Mouse (Mus musculus) spleen, embryonic (tissue): ENCODE data around the gene Prkce.

Experiments used
- CTCF ChIA-PET: fragments of 350-600 bp; sonication (Branson Sonifier 250); formaldehyde crosslinking; loops from one replicate; lab custom pipeline; 2022; lab: Charles Lee

Prkce gene

DNA sequence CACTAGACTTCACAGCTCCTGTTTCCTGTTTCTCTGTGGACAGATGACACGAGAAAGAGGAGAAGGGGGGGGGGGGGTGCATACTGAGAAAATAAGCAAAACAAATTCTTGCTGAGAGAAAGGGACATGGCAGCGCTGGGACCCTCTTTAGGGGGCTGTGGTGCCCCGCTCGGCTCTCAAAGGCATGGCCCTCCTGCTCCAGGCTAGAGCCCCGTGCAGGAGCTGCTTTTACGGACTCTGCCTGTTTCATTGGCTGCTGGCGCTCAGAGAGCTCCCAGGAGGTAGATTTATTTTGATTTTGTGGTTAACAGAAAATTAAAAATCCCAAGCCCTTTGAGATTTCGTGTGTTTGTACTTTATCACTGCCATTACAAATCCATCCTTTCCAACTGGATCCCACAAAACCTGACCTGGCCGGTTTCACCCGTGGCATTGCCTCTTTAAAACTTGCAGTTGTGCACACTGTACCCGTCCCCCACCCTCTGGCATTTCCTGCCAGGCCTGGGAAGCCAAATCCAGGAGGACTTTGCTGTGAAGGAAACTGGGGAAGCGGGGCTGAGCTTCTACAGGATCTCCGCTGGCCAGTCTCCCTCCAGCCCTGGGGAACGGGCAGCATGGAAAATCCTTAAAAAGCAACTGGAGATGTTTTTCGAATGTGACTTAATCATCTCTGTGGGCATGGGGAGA is 331.9 kb downstream of the Prkce start:
- CTCF ChIA-PET: interaction anchor here (0.6 kb wide), 2 partner anchors 243 to 539 kb away, joined by 3 to 11 read pairs; no protein-coding TSS in a partner anchor

DNA sequence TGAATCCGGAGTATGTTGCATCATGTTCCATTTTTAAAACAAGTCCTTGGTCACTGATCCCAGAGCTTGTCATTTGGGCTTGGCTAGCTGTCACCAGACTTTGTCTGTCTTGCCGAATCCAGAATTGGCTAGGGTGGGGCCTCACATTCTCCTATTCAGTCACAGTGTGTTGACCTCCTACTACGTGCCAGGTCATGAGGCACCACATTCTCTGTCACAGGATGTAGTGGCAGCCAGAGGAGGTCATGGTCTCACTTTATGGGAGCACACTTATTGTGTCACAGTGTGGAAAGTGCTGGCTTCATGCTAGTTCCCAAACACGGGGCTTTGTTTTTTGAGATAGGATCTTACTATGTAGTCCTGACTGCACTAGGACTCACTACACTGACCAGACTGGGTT is 333.8 kb downstream of the Prkce start:
- CTCF ChIA-PET: no interaction called here

DNA sequence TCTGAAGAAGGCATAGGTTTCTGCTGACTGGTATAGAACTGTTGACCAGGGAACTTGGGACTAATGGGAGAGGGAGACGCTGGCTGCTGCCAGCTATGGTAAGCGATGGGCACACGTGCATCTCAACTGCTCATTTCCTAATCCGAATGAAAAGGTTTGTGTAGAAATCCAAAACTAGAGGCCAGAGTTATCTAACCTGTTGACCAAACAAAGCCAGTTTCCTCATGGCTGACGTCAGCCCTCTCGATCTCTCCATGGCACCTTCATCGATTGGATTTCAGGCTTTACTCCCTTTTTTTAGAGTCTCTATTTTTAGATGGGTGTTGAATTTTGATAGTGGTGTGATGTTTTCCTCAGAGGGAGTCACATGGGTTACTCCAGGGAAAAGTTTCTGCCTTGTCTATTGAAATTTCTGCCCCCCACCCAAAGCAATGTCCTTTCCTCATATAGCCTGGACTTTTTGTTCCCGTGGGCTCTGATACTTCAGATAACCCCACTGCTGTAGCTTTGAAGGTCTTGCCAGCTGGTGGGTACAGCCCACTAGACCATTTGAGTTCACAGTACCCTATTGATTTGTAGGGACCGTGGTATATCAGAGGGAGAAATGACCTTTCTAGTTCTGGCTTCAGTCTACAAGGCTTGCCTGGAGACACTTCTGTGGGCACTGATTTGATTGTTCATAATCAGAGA is 335.8 kb downstream of the Prkce start:
- CTCF ChIA-PET: no interaction called here

DNA sequence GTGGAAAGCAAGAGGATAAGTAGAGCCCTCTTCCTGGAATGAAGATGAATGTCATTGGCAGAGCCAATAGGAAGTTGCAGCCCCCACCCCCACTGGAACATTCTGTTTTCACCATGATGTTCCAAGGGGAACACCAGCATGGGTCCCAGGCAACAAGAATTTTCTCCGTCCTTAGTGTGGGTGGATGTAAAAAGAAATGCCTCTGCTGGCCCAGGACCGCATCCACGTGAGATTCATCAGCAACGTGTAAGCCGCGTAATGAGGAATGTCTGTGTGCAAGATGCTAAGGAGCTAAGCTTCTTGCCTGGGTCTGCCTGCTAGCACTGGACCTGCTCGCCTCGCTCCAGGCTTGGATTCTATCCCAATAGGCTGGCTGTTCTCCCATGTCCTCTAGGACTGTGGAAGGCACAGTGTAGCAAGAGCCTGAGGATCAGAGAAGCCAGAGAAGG is 337.6 kb downstream of the Prkce start, which contains the start of gene Gm10309:
TSS of gene Gm10309 (minus strand) at position 50 of the 449 bp plus-strand sequence.
- CTCF ChIA-PET: interaction anchor here (0.7 kb wide), 1 partner anchor 22 kb away, joined by 3 read pairs; no protein-coding TSS in a partner anchor

DNA sequence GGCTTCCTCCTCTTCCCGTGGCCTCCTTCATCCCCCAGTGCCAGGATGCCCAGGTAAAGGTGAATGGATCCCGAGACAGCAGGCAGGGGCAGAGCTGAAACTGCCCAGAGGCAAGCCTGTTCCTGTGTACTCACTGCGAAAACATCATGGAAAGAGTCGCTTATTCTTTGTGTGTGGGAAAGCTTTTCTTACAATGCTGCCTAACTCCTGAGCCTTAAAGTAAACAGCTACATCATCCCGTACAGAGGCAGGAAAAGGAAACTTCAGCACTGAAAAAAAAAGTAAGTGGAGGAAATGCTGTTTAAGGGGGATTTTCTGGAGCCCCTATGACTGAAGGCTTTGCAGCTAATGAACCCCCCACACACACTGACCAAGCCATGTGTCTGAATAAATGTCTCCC is 339.3 kb downstream of the Prkce start:
- CTCF ChIA-PET: interaction anchor here (0.6 to 0.7 kb wide), 3 partner anchors 22 to 249 kb away, joined by 3 to 6 read pairs (median 4); no protein-coding TSS in a partner anchor

DNA sequence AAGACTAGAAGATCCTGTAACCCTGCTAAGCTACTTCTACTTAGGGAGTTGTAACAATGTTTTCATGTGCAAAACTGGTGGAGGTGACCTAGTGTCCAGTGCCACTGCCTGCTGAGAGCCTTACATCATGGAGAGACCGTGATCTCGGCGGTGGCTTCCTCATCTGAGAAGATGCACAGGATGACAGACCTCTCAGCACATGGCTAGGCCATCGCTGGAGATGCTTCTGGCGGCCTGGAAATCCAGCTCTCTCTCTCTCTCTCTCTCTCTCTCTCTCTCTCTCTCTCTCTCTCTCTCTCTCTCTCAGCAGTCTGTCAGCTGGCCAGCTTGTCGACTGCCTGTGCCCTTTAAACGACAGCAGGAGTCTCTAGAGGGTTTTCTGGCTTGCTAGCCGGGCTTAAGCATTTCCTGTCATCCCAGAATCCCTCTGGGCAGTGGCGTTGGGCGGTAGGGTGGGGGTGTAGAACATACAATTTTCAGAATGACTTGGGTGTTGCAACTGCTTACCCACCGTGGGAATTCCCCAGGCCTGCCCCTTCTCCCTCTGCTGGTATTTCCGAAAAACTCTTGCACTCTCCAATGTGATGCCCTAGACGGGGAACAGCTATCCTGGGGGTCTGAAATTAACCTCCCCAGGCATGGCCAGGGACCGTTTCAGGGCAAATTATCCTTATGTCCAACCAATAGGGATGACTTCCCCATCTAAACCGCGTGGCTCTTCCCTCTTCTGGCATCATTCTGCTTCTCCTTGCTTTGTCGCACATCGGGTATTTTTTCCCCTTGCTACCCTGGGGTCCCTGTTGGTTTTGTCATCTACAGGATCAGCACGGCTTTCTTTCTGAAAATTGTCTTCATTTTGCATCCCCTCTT is 340.0 kb downstream of the Prkce start:
- CTCF ChIA-PET: interaction anchor here (0.6 kb wide), 1 partner anchor 83 kb away, joined by 4 read pairs; no protein-coding TSS in a partner anchor

DNA sequence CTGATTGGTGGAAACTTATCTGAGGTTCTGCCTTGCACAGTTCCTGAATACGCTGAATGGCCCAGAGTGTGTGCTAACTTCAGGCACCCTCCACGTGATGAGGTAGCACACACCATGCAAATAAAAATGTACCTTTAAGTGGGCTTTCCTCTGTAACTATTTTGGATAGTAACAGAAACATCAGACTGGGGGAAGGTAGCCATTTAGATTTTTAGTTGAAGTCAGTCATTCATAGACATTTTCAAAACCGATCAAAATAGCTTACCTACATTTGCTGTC is 340.6 kb downstream of the Prkce start:
- CTCF ChIA-PET: no interaction called here

DNA sequence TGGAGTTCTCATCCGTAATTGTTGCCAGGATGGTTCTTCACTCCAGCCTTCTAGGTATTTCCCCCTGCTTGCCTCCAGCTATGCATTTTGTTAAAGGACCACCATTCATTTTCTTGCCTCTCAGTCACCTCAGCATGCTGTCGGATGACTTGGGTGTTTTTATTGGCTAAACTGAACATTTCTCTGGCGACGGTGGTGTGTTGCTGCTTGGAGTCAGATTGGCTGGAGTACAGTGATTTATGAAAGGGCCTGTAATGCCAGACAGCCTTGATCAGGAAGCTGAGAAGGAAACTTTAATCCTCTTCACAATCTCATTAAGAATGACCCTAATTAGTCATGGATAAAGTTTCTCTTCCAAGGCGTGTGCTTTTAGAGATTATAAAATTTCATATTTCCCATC is 342.3 kb downstream of the Prkce start:
- CTCF ChIA-PET: no interaction called here

DNA sequence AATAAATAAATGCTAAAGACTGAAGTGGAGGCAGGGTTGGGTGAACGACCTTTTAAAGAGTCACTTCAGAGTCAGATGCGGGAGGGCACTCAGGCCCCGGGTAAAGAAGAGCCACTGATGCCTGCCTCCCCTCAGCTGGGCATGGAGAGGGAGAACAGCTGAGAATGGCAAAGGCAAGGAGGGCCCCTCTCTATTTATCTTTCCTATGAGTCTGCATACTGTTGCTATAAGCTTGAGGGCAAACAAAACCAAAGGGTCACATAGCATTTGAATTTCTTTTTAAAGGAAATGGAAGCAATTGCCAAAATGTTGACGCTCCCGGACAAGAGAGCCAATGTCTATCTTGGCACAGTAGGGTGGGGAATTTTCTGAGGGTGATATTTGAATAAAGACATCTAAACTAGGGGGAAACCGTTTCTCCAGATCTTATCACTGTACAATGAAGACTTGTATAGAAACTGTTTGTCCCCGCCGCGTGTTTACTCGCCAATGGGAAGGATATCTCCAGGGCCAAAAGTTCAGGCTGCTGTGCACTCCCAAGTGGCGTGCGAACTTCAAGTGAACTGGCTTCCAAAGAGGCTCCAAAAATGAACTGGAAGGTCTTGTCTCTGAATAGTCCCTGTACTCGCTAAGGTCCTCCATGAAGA is 347.5 kb downstream of the Prkce start:
- CTCF ChIA-PET: no interaction called here

DNA sequence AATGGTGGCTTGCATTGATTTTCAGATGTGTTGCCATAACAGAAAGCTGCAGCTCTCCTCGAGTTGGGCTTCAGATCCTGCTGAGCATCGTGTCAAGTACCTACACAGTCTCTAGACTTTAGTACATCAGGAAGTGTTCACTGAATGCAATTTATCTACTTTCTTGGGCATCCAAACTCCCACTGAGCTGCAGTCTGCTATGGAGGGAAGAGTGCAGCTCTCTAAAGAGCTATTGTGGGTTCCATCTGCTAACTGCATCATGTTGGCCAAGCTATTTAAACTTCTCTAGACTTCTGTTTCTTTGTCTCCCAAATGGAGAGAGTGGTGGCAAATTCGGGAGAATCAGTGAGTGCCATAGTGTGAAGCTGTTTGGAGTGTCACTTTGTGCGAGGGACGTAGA is 349.0 kb downstream of the Prkce start:
- CTCF ChIA-PET: interaction anchor here (0.5 kb wide), 1 partner anchor 21 kb away, joined by 3 read pairs; no protein-coding TSS in a partner anchor

DNA sequence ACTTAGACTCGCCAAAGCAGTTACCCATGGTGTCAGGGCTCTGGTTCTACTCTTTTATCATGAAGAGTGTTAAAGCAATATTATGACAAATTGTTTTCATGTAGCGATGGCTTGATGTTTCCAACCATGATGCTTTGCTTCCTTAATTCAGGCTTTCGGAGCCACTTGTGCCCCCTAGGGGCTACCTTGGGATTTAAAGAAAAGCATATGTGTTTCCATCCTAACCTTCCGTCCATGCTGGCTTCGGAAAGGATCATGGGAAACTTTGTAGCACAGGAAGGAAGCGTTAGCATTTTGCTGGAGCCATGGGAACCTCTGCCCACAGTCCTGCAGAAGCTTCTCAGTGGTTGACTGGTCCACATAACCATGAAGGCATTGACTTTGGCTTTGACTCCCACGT is 351.0 kb downstream of the Prkce start:
- CTCF ChIA-PET: no interaction called here

DNA sequence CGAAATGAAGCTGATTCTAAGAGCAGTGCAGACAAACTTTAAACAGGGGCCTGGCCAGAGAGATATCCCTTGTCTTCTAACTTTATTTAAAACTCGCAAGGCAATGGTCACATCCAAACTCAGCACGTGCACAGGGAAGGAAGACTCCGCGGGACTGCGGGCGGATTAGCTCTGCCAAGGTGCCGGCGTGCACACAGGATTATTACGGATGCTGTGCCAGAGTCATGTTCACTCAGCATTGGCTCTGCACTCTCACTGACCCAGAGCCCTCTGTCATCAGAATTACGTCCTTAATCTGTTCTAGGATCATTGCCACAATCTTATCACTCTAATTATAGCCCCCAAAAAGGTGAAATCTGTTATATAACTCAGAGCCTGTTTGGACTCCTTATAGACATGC is 353.7 kb downstream of the Prkce start:
- CTCF ChIA-PET: no interaction called here

DNA sequence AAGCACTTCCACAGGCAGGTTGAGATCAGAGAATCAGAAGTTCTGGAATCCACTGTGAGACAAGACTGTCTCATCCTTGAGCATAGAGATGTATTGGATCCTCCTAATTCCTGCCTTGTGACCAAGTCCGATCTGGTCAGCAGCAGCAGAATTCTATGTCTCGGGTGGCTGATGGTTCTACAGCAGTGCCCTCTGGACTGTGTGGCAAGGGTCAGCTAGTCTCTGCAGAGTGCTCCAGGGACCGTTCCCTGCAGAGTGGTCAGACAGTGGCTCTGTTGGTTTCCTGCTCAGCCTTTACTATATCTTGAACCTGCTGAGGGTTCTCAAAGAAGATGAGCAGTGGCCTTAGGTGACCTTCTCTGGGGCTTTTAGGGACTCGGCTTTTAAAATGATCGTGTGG is 355.1 kb downstream of the Prkce start:
- CTCF ChIA-PET: no interaction called here

DNA sequence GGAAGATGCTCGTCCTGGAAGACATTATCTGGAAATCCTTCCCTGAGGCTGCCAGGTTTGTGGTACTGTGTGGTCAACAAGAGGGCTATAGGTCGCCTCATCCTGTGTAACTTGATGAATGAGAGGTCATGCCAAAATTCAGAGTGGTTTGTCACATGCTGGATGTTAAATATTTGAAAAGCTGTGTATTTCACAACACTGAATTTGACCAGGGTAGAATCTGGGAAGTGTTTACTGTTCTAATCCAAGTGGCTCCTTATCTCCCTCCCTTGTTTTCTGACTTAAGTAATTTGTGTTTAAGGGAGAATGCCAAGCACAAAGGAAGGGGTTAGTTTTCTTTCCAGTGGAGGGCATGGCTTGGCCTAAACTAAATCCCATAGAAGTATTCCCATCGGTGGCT is 355.8 kb downstream of the Prkce start:
- CTCF ChIA-PET: interaction anchor here (0.6 kb wide), 1 partner anchor 406 kb away, joined by 6 read pairs; no protein-coding TSS in a partner anchor

DNA sequence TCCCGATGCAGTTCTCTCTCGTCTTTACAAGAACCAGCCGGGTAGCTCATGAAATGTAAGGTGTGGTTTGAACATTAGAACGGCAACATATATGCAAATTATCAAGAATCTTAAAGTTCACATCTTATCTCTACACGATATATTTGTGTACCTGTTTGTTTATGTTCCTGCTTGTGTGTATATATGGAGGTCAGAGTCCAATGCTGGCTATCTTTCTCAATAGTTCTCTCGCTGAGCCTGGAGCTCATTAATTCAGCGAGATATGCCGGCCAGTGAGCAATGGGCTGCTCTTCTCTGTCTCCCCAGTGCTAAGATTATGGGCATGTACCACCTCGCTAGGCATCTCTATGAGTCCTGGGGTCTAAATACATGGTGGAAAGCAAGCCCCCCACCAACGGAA is 356.3 kb downstream of the Prkce start:
- CTCF ChIA-PET: interaction anchor here (0.6 kb wide), 2 partner anchors 58 to 407 kb away, joined by 3 to 6 read pairs; no protein-coding TSS in a partner anchor

DNA sequence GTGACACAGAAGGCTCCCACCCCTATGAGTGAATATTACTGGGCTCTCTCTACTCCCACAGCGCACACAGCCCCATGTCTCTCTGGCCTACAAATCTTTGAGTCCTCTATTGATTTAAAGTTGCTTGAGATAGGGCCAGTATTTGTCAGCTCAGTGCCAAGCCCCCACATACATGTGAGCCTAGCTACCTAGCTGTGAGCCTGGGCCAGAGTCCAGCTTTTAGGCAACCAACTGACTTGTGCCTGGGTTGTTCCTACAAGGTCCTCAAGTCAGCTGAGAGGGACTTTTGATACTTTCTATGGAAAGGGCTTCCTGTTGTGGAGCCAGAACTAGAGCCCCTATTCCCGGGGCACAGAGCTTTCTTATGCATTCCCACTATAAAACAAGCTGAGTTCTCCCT is 357.5 kb downstream of the Prkce start:
- CTCF ChIA-PET: no interaction called here

DNA sequence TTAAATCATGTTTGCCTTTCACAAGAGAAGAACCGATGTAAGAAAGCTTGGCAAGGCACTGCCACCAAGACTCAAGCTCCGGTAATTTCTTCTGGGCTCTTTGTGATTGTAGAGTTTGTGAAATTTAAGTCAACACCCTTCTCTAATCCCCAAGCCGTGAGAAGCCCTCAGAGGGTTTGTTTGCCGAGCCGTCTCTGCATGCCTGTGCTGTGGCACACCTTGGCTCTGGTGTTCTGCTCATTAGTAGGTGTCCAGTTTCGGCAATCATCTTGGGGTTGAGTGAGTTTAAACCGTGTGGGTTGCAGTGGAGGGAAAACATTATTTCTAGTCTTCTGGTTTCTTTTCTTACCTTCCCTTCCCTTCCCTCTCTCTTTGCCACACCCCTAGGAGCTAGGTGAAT is 358.4 kb downstream of the Prkce start:
- CTCF ChIA-PET: no interaction called here

DNA sequence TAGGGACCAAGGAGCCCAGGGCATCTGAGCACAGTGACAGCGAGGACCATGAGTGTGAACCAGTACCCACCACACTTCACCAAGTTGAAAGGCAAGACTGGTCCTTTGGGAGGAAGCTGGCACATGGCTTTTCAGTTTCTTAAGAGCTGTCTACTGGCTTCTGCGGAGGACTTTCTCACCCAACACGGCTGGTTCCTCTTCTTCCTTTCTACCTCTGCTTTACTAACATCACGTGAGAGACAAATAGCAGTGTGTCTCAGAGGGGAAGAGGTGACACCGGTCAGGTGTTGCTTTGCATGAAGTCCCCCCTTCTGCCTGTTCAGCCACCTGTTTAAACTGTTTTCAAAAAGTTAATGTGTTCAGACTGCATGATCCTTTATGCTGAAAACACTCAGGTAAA is 359.7 kb downstream of the Prkce start:
- CTCF ChIA-PET: interaction anchor here (0.6 kb wide), 1 partner anchor 22 kb away, joined by 3 read pairs; no protein-coding TSS in a partner anchor

DNA sequence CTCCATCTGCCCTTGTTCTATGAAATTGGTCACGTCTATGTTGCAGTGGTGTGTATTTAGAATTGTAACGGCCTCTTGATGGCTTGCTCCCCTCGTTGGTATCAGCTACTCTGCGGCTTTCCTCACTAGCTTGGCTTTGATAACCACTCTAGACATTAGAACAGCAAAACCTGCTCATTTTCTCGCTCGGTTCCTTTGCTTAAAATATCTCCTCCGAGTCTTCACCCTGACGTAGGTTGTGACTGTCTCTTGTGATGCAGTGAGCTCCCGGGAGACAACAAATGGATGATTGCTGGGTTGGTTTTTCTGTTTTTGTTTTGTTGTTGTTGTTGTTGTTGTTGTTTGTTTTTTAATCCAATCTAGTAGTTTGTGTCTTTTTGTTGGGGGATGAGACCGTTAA is 361.4 kb downstream of the Prkce start:
- CTCF ChIA-PET: no interaction called here

DNA sequence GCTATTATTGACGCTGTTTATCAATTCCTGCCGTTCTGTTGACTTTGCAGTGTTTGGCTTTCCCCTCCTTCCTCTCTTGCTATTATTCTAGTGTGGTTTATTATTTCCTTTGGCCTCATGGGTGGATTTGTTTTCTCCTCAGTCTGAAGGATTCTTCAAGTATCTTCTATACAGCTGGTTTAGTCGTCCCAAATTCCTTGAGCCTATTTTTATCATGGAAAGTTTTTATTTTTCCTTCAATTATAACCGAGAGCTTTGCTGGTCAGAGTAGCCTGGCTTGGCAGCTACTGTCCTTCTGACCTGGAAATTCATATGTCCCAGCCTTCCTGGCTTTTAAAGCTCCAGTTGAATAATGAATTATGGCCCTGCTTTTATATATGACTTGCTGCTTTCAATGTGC is 361.8 kb downstream of the Prkce start:
- CTCF ChIA-PET: no interaction called here

DNA sequence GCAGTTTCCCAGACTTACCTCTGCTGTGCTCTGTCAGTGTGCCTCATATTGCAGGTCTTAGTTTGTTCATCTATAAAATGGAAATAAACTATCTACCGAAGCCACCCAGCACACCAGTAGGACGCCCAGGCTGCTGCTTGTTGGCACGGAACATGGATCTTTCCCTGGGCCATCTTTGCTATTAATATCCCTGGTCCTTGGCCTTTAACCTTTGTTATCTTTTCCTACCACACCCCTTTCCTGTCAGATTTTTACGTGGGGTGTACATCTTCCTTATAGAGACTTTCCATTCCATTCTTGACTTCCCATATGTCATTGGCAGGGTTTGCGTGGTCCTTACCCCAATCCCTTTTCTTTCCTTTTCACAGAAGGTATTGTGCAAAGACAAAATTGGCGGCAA is 363.6 kb downstream of the Prkce start:
- CTCF ChIA-PET: interaction anchor here (0.6 kb wide), 1 partner anchor 124 kb away, joined by 6 read pairs; no protein-coding TSS in a partner anchor
